Mouse (Mus musculus) C2C12 (cell line): ENCODE data around the gene Ercc6. TPM values are rescaled to one million over a fixed set of nuclear protein-coding genes. Genes with fewer than 3 reads are reported as not detected.

ENCODE experiments used
- H3K27me3 ChIP-seq: one replicate; pipeline ENCODE4 v1.6.1; 2011; ENCODE audit not compliant: control insufficient read depth, insufficient read depth, insufficient read length
- H3K36me3 ChIP-seq: one replicate; pipeline ENCODE4 v1.6.1; 2011; ENCODE audit not compliant: control insufficient read depth, insufficient read depth
- H3K4me3 ChIP-seq: one replicate; pipeline ENCODE4 v1.5.1; 2011; ENCODE audit warnings: mild to moderate bottlenecking, control low read depth; ENCODE audit not compliant: poor library complexity, insufficient read depth, severe bottlenecking
- H3K79me2 ChIP-seq: one replicate; pipeline ENCODE4 v1.6.1; 2011; ENCODE audit not compliant: control insufficient read depth, insufficient read depth
- H3K79me3 ChIP-seq: one replicate; pipeline ENCODE4 v1.6.1; 2011; ENCODE audit warnings: low read depth, control low read depth
- H3ac ChIP-seq: one replicate; pipeline ENCODE3; 2011; ENCODE audit warnings: low read depth; ENCODE audit not compliant: control insufficient read depth, insufficient read length
- CEBPB ChIP-seq: IDR thresholded peaks from one replicate; pipeline ENCODE4 v1.6.1; 2011; ENCODE audit warnings: low read depth, mild to moderate bottlenecking, control low read depth, moderate library complexity
- CTCF ChIP-seq: IDR thresholded peaks from one replicate; pipeline ENCODE4 v1.5.1; 2011; ENCODE audit not compliant: control insufficient read depth, insufficient read depth, insufficient read length
- FOSL1 ChIP-seq: IDR thresholded peaks from one replicate; pipeline ENCODE4 v1.8.0; 2011; ENCODE audit warnings: mild to moderate bottlenecking, low read length; ENCODE audit not compliant: poor library complexity, insufficient read depth, severe bottlenecking
- MAX ChIP-seq: IDR thresholded peaks from one replicate; pipeline ENCODE4 v1.6.1; 2011; ENCODE audit warnings: mild to moderate bottlenecking, control low read depth
- MYOD1 ChIP-seq: IDR thresholded peaks from one replicate; pipeline ENCODE4 v1.6.1; 2011; ENCODE audit warnings: low read depth; ENCODE audit not compliant: control insufficient read depth, insufficient read length
- MYOG ChIP-seq: IDR thresholded peaks from one replicate; pipeline ENCODE4 v1.6.1; 2011; ENCODE audit not compliant: control insufficient read depth, insufficient read length; ENCODE audit errors: extremely low read depth
- USF1 ChIP-seq: IDR thresholded peaks from one replicate; pipeline ENCODE4 v1.6.1; 2011; ENCODE audit warnings: low read depth, mild to moderate bottlenecking, control low read depth, moderate library complexity
- long read RNA-seq, 2 experiments: library from polyadenylated mRNA; unstranded; transcript quantifications; one replicate each; pipeline ENCODE4 v2.0.0; 2019 to 2020
- polyA plus RNA-seq: library from polyadenylated mRNA; unstranded; fragments of >200 nt; fragmentation: generic; extraction: Trizol; gene quantifications from one replicate; pipeline ENCODE4 v1.2.1, GENCODE M21; 2012; ENCODE audit warnings: missing spikeins

Gene Ercc6
- 3.0 TPM for polyA plus RNA-seq
- long read RNA-seq, experiment 1, partial matches to known transcripts, result 1 of 2 reads
- long read RNA-seq, experiment 1, other reads (novel, unspliced or antisense), result 1 of 2 reads
- long read RNA-seq, experiment 2, full-length matches to known transcripts, result 4 of 15 reads
- long read RNA-seq, experiment 2, partial matches to known transcripts, result 1 of 15 reads
- long read RNA-seq, experiment 2, other reads (novel, unspliced or antisense), result 10 of 15 reads

DNA sequence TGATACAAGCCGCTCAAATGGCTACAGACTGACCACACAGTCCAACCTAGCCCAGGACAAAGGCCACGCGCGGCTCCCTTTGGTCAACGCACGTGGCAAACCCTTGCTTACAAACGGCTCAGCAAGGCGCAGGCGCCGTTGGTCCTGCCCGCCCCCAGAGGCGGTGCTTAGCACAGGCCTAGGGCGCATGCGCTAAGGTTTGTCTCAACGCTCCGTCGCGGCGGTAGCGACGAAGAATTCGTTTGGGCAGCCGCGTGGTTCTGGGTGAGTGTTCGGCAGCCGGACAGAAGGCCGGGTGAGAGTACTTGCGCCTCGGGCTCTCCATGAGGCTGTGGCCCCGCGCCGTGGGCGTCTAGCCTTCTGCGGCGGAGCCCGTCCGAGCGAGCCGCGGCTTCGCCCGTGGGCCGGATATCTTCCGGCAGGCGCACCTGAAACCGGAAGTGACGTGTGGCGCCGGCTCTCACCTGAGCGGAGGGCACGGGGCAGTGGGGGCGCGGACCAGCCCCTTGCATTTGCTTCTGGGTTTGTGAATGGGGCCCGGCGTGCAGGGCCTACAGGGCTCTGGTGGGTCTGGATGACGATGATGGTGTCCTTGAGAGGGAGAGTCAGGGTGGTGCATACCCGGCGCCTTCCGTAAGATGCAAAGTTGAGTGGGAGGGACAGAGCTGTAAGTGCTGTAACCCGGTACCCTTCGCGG, at the start of gene Ercc6:
Gene Ercc6, plus strand, starts transcription at position 186 of the 697 bp plus-strand sequence.
- Histone ChIP-seq H3K27me3 (no peaks in the 10 kb centered on the region), H3K4me3 (peak within 1 kb of the TSS; percentile 68), H3K79me2 (peaks cover 51% of the 10 kb centered on the region), H3K36me3 (peaks cover 36% of the 10 kb centered on the region), H3ac (peak within 1 kb of the TSS; percentile 73), H3K79me3 (peaks cover 40% of the 10 kb centered on the region)
- TF ChIP-seq CEBPB (no peak), MAX (peak; percentile 99), USF1 (no peak), CTCF (no peak), FOSL1 (no peak)

DNA sequence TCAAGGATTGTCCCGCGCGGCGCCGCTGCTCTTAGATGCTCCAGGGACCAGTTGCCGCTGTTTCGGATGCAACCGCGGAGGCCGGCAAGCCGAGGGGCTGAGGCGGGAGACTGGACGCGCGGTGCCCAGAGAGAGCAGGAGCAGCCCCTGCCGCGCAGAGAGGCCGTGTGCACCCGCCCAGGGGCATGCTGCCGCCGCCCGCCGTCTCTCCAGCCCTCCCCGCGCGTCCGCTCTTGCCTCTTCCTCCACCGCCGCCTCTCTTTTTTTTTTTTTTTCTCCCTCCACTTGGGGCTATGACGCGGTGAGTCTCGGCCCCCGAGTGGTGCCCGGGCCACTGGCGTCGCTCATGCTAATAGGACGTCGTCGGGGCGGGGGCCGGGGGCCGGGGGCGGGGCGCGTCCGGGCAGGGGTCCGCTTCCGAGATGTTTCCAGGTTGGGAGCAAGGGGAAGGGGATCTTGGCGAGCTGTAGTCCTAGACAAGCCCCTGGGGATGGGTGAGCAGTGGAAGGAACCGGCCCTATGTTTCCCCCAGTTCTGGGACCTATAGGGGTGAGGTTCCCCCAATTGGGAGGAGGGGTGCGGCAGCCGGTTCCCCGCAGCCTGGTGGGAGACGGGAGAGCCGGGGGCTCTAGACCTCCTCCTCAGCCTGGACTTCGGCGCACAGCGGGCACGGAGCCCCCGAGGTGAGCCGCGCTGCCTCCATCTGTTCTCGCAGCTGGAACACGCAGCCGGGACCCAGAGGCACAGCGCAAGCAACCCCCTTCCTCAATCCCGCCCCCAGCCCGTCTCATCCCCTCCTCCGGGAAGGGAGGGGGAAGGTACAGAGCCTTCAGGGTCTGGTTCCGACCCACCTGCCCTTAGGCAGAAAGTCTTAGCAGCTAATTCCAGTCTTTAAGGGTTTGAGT, 48.5 kb upstream of the Ercc6 start, which contains the start of gene Slc18a3:
Gene Slc18a3, minus strand, starts transcription at position 250 of the 905 bp plus-strand sequence.
- Histone ChIP-seq H3K36me3 (no peaks in the 10 kb centered on the region), H3K79me2 (no peaks in the 10 kb centered on the region), H3K27me3 (peaks cover 58% of the 10 kb centered on the region), H3ac (no peak within 1 kb of the TSS), H3K4me3 (no peak within 1 kb of the TSS), H3K79me3 (no peaks in the 10 kb centered on the region)
- TF ChIP-seq MYOD1 (no peak), USF1 (no peak), CEBPB (no peak), MAX (no peak), MYOG (no peak), FOSL1 (no peak), CTCF (no peak)

DNA sequence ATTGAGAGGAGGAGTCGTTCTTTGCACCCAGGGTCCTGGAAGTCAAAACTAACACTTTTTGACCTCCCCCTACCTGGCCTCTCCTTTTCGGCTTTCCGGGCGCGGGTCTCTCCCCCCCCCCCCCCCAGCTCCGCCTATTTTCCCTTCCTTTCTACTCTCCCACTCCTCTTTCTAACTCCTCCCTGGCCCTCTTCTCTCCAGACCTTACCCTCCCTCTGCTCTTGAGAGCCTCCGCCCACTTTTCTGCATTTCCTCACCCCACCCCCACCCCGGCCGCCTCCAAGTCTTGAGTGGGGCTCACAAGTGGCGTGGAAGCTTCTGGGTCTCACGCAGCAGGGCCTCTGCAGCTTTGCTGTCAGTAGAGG, 47.8 kb upstream of the Ercc6 start:
- Histone ChIP-seq H3K27me3 (peaks cover 51% of the 10 kb centered on the region), H3K36me3 (no peaks in the 10 kb centered on the region), H3ac (no peak overlapping the region), H3K4me3 (no peak overlapping the region), H3K79me3 (no peaks in the 10 kb centered on the region), H3K79me2 (no peaks in the 10 kb centered on the region)
- TF ChIP-seq MAX, result no peak

DNA sequence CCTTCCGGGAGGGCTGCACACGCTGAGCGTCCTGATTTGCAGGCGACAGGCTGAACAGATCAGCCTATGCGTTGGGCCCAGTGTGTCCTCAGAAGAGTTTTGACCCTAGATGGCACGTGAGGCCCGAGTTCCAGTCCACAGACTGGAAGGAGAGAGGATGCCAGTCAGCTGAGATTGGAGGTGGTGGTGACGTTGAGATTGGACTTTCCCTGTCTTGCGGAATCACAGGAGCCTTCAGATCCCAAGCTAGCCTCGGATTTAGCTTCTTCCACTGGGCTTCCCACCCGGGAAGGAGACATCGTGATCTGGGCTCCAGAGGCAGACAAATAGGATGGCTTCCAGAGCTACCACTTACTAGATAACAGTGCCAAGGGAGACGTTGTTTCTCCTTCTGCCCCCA, 47.4 kb upstream of the Ercc6 start, which contains the start of gene Chat:
Gene Chat, minus strand, starts transcription at position 101 of the 400 bp plus-strand sequence.
- Histone ChIP-seq H3K79me3 (no peaks in the 10 kb centered on the region), H3K4me3 (no peak within 1 kb of the TSS), H3K79me2 (no peaks in the 10 kb centered on the region), H3K36me3 (no peaks in the 10 kb centered on the region), H3K27me3 (peaks cover 47% of the 10 kb centered on the region), H3ac (no peak within 1 kb of the TSS)
- TF ChIP-seq MYOD1 (no peak), USF1 (no peak), MAX (no peak), CTCF (no peak), CEBPB (no peak), FOSL1 (no peak), MYOG (no peak)

DNA sequence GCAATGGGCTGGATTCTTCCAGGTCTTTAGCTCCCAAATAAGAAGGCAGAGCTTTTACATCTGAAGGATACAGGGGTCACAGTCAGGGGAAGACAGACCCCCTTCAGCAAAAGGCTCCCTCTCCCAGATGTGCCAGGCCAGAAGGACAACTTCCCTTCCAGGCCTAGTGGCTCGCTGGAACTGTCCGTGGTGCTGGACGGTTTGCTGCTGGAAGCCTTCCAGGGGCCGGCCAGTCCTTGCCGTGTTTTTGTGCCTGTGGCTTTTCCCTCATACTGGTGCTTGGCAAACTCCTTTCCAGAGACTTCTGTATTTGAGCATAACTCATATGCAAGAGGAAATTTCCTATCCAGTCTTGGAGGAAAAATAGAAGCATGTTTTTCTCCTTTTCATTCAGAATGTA, 45.7 kb upstream of the Ercc6 start:
- no peaks in the 10 kb centered on the region for H3K36me3 ChIP-seq
- no peak overlapping the region for H3ac ChIP-seq
- H3K79me3 ChIP-seq, result no peaks in the 10 kb centered on the region
- H3K27me3 ChIP-seq, result peaks cover 38% of the 10 kb centered on the region
- TF ChIP-seq USF1 (no peak), MYOG (no peak), FOSL1 (no peak)
- H3K4me3 ChIP-seq, result no peak overlapping the region
- H3K79me2 ChIP-seq, result no peaks in the 10 kb centered on the region

DNA sequence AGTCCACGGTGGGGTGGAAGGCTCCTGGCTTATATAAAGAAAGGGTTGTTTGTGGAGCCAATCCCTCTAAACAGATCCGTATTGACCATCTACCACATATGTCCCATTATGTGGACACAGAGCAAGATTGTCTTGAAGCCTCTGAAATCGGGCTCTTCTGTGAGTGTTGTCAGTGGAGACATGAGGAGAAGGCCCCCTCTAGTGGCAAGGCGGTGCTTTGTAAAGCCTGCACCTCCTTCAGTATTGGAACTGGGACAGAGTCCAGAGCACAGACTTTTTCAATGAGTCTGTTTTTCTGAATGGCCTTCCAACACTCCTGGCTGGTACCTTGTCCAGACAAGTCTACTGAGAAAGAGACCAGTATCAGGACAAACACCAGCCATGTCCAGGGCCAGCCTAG, 40.3 kb upstream of the Ercc6 start:
- H3K79me2 ChIP-seq, result no peaks in the 10 kb centered on the region
- H3K36me3 ChIP-seq, result no peaks in the 10 kb centered on the region
- no peak overlapping the region for H3ac ChIP-seq
- no peaks in the 10 kb centered on the region for H3K79me3 ChIP-seq
- H3K27me3 ChIP-seq, result peaks cover 7% of the 10 kb centered on the region
- TF ChIP-seq MYOG (no peak), CTCF (peak; percentile 34), FOSL1 (no peak), MYOD1 (no peak)
- no peak overlapping the region for H3K4me3 ChIP-seq
